Mouse (Mus musculus) hindbrain, embryonic 15.5 days (tissue): ENCODE measurements around the gene Asns. TPM values are rescaled to one million over a fixed set of nuclear protein-coding genes. Genes with fewer than 3 reads are reported as not detected.
"Not testable (repeated sequence)": the region's sequence is repeated elsewhere in the genome, so short reads cannot be mapped to it uniquely, and the experiment has no call there.

ENCODE experiments used
- ATAC-seq: fragments of 200-750 bp; cut with Nextera tagmentation; 2 replicates; pipeline ENCODE4 v1.8.0; 2017; ENCODE audit warnings: low read depth, moderate number of reproducible peaks, moderate TSS enrichment; ENCODE audit not compliant: low FRiP score
- H3K27ac ChIP-seq: fragments of 300-500 bp; sonication (generic); replicated peaks from 2 replicates; pipeline ENCODE4 v1.5.1; 2015; ENCODE audit warnings: mild to moderate bottlenecking, inconsistent platforms
- H3K27me3 ChIP-seq: fragments of 300-500 bp; sonication (generic); 2 replicates; pipeline ENCODE4 v1.6.1; 2015; ENCODE audit warnings: control low read depth, inconsistent platforms
- H3K36me3 ChIP-seq: fragments of 300-500 bp; sonication (generic); 2 replicates; pipeline ENCODE4 v1.6.1; 2015; ENCODE audit warnings: control low read depth, inconsistent platforms
- H3K4me1 ChIP-seq: fragments of 300-500 bp; sonication (generic); replicated peaks from 2 replicates; pipeline ENCODE4 v1.6.1; 2015; ENCODE audit warnings: control low read depth, inconsistent platforms
- H3K4me2 ChIP-seq: fragments of 300-500 bp; sonication (generic); 2 replicates; pipeline ENCODE4 v1.6.1; 2015; ENCODE audit warnings: moderate library complexity, mild to moderate bottlenecking, inconsistent platforms
- H3K4me3 ChIP-seq: fragments of 300-500 bp; sonication (generic); 2 replicates; pipeline ENCODE4 v1.5.1; 2015; ENCODE audit warnings: mild to moderate bottlenecking, inconsistent platforms
- H3K9ac ChIP-seq: fragments of 300-500 bp; sonication (generic); 2 replicates; pipeline ENCODE4 v1.6.1; 2015; ENCODE audit warnings: inconsistent platforms
- H3K9me3 ChIP-seq: fragments of 300-500 bp; sonication (generic); 2 replicates; pipeline ENCODE4 v1.6.1; 2016; ENCODE audit warnings: control low read depth, inconsistent platforms
- WGBS: fragments of 180-500 bp; shearing (Covaris S2); methylation state at CpG from one replicate; pipeline ENCODE4 v1.1.7; 2015; 5-methylcytosine and 5-hydroxymethylcytosine counted together
- polyA plus RNA-seq: library from polyadenylated mRNA; unstranded; fragments of >200 nt; fragmentation: Nextera tagmentation; extraction: Ambion mirVana; gene quantifications from 2 replicates; pipeline ENCODE4 v1.2.1, GENCODE M21; 2015

The Asns gene
- polyA plus RNA-seq, 1 experiment from 2014 or later: 104 TPM

- Histone ChIP-seq H3K36me3 (peaks cover 3% of the 10 kb centered on the region), H3K27ac (no peak overlapping the region), H3K4me2 (no peak overlapping the region), H3K27me3 (no peaks in the 10 kb centered on the region), H3K9ac (no peak overlapping the region), H3K9me3 (no peaks in the 10 kb centered on the region), H3K4me3 (no peak overlapping the region), H3K4me1 (no peaks in the 10 kb centered on the region)
- 90% methylated on average over 10 of the region's 10 CpGs for WGBS
- ATAC-seq: no peak
Observed at GRCm38 (mm10) chr6:7672438-7673253, 20.4 kb downstream of the Asns start.

- 78% methylated on average over 3 of the region's 3 CpGs for WGBS
- H3K4me3 ChIP-seq: no peak overlapping the region
- no peak for ATAC-seq
- peaks cover 3% of the 10 kb centered on the region for H3K36me3 ChIP-seq
- H3K9ac ChIP-seq: no peak overlapping the region
- no peaks in the 10 kb centered on the region for H3K4me1 ChIP-seq
- H3K4me2 ChIP-seq: no peak overlapping the region
- H3K27ac ChIP-seq: no peak overlapping the region
- H3K27me3 ChIP-seq: no peaks in the 10 kb centered on the region
- H3K9me3 ChIP-seq: no peaks in the 10 kb centered on the region
Observed at GRCm38 (mm10) chr6:7671429-7671828, 21.6 kb downstream of the Asns start.

- Histone ChIP-seq H3K27me3 (no peaks in the 10 kb centered on the region), H3K4me2 (no peak overlapping the region), H3K36me3 (peaks cover 3% of the 10 kb centered on the region; the same call in 1 of the 2 replicates), H3K9me3 (no peaks in the 10 kb centered on the region), H3K4me1 (no peaks in the 10 kb centered on the region), H3K4me3 (no peak overlapping the region), H3K27ac (no peak overlapping the region), H3K9ac (no peak overlapping the region)
- ATAC-seq: 0 out of 2 replicates have a peak, but pooled peaks have one; percentile 54
- 62% methylated on average over 3 of the region's 3 CpGs for WGBS
Observed at GRCm38 (mm10) chr6:7670588-7670987, 22.5 kb downstream of the Asns start.

GRCm38 (mm10) chr6:7669721-7670120 is 23.3 kb downstream of the Asns start:
- WGBS: 88% methylated on average over 5 of the region's 5 CpGs
- no peak overlapping the region for H3K27ac ChIP-seq
- no peaks in the 10 kb centered on the region for H3K4me1 ChIP-seq
- no peak overlapping the region for H3K4me3 ChIP-seq
- no peaks in the 10 kb centered on the region for H3K27me3 ChIP-seq
- peaks cover under 1% of the 10 kb centered on the region; the same call in 1 of the 2 replicates for H3K36me3 ChIP-seq
- ATAC-seq: no peak
- H3K9ac ChIP-seq: no peak overlapping the region
- no peaks in the 10 kb centered on the region for H3K9me3 ChIP-seq
- no peak overlapping the region for H3K4me2 ChIP-seq

- H3K36me3 ChIP-seq: no peaks in the 10 kb centered on the region
- no peak for ATAC-seq
- no peak overlapping the region for H3K9ac ChIP-seq
- no peaks in the 10 kb centered on the region for H3K4me1 ChIP-seq
- no peaks in the 10 kb centered on the region for H3K9me3 ChIP-seq
- H3K27me3 ChIP-seq: no peaks in the 10 kb centered on the region
- no peak overlapping the region for H3K27ac ChIP-seq
- H3K4me2 ChIP-seq: no peak overlapping the region
- WGBS: 81% methylated on average over 5 of the region's 5 CpGs
- no peak overlapping the region for H3K4me3 ChIP-seq
Observed at GRCm38 (mm10) chr6:7668332-7668731, 24.7 kb downstream of the Asns start.

- ATAC-seq, H3K9me3 ChIP-seq, H3K36me3 ChIP-seq, H3K27me3 ChIP-seq, H3K9ac ChIP-seq, H3K4me3 ChIP-seq, H3K4me1 ChIP-seq, H3K4me2 ChIP-seq, H3K27ac ChIP-seq: not testable (repeated sequence)
- 96% methylated on average over 4 of the region's 4 CpGs for WGBS
Observed at GRCm38 (mm10) chr6:7665902-7666301, 27.2 kb downstream of the Asns start.

- 84% methylated on average over 4 of the region's 4 CpGs for WGBS
- Histone ChIP-seq H3K27me3 (no peaks in the 10 kb centered on the region), H3K27ac (no peak overlapping the region), H3K4me3 (no peak overlapping the region), H3K4me1 (no peaks in the 10 kb centered on the region), H3K9me3 (no peaks in the 10 kb centered on the region), H3K9ac (no peak overlapping the region), H3K4me2 (no peak overlapping the region), H3K36me3 (no peaks in the 10 kb centered on the region)
- no peak for ATAC-seq
Observed at GRCm38 (mm10) chr6:7661455-7661854, 31.6 kb downstream of the Asns start.

- Histone ChIP-seq H3K4me3 (no peak overlapping the region), H3K4me1 (no peaks in the 10 kb centered on the region), H3K9ac (no peak overlapping the region), H3K27ac (no peak overlapping the region), H3K27me3 (no peaks in the 10 kb centered on the region), H3K9me3 (no peaks in the 10 kb centered on the region), H3K36me3 (no peaks in the 10 kb centered on the region), H3K4me2 (no peak overlapping the region)
- WGBS: 70% methylated on average over 5 of the region's 5 CpGs
- ATAC-seq: no peak
Observed at GRCm38 (mm10) chr6:7660377-7661080, 32.5 kb downstream of the Asns start.

- no peaks in the 10 kb centered on the region for H3K4me1 ChIP-seq
- ATAC-seq: no peak
- no peaks in the 10 kb centered on the region for H3K9me3 ChIP-seq
- H3K4me2 ChIP-seq: no peak overlapping the region
- H3K4me3 ChIP-seq: no peak overlapping the region
- H3K27me3 ChIP-seq: no peaks in the 10 kb centered on the region
- 90% methylated on average over 1 of the region's 1 CpGs for WGBS
- H3K36me3 ChIP-seq: no peaks in the 10 kb centered on the region
- no peak overlapping the region for H3K27ac ChIP-seq
- H3K9ac ChIP-seq: no peak overlapping the region
Observed at GRCm38 (mm10) chr6:7656601-7657000, 36.5 kb downstream of the Asns start.

GRCm38 (mm10) chr6:7648458-7648857 is 44.6 kb downstream of the Asns start:
- no peaks in the 10 kb centered on the region for H3K27me3 ChIP-seq
- H3K27ac ChIP-seq: no peak overlapping the region
- H3K4me2 ChIP-seq: no peak overlapping the region
- H3K9ac ChIP-seq: no peak overlapping the region
- H3K4me3 ChIP-seq: no peak overlapping the region
- no peaks in the 10 kb centered on the region for H3K9me3 ChIP-seq
- H3K36me3 ChIP-seq: no peaks in the 10 kb centered on the region
- no peak for ATAC-seq
- no peaks in the 10 kb centered on the region for H3K4me1 ChIP-seq
